ENCODE assay signal across 21 mouse cellular contexts in the genomic region with DNA sequence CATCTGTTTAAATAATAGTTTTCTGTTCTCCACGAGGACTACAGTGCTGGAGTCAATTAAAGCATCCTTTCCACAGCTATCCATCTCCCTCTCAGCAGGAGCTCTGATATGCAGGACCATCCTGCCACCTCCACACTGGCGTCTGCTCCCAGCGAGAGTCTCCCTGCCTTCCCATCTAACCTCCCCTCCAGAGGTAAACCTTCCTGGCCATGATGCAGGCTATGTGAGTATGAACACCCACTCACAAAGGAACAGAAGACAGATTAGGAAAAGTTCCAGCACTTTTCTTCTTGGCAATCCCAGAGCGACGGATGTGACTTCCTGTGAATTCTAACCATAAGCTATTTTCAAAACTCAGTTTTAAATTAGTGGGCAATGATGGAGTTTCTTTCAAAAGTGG.
DNase-seq lines count a peak whose midpoint lies in the region; ATAC-seq and TF ChIP-seq lines count a peak whose summit lies in the region.
"Had no signal": no experiment of that assay in that cellular context is flagged by ENCODE, and none has a peak within 500 bp of the region (broad histone marks: within the 10 kb centered on the region; RNA-seq: fewer than 3 reads in every experiment).

No protein-coding gene starts in this region.

- peak; percentile 38; the same call in 1 of the 2 replicates for ATAC-seq in hindbrain, embryonic 15.5 days (ENCODE audit: low FRiP score, low read depth)
- no peak for ATAC-seq in hindbrain, embryonic 14.5 days (ENCODE audit: low FRiP score)
- ATAC-seq: forebrain, embryonic 14.5 days; liver, postnatal 0 days; midbrain, embryonic 13.5 days had no signal

- H3K4me1 ChIP-seq in hindbrain, embryonic 15.5 days (replicated peaks): no peaks in the 10 kb centered on the region
- H3K4me1 ChIP-seq in hindbrain, embryonic 14.5 days (replicated peaks; ENCODE audit: control insufficient read depth, insufficient read depth, low read length): no peaks in the 10 kb centered on the region
- no peaks in the 10 kb centered on the region for H3K4me1 ChIP-seq in thymus, adult 2 months (replicated peaks; ENCODE audit: control insufficient read depth, insufficient read depth, low read length)
- H3K4me1 ChIP-seq: limb, embryonic 15.5 days; midbrain, embryonic 13.5 days; neural tube, embryonic 13.5 days had no signal

- H3K9me3 ChIP-seq in hindbrain, embryonic 15.5 days: no peaks in the 10 kb centered on the region
- H3K9me3 ChIP-seq in hindbrain, embryonic 14.5 days (ENCODE audit: control insufficient read depth, low read length): 0 out of 2 replicates have a peak, but pooled peaks cover 3% of the 10 kb centered on the region
- H3K9me3 ChIP-seq: limb, embryonic 15.5 days; midbrain, embryonic 13.5 days; neural tube, embryonic 13.5 days had no signal

- no peak overlapping the region for H3K4me3 ChIP-seq in hindbrain, embryonic 15.5 days
- no peak overlapping the region for H3K4me3 ChIP-seq in hindbrain, embryonic 14.5 days (replicated peaks; ENCODE audit: low read length)
- H3K4me3 ChIP-seq in thymus, adult 2 months (ENCODE audit: control insufficient read depth, insufficient read depth, low read length): no peak overlapping the region
- H3K4me3 ChIP-seq: erythroblast, embryonic 14.5 days; limb, embryonic 15.5 days; midbrain, embryonic 13.5 days; neural tube, embryonic 13.5 days had no signal

- intact Hi-C loops in left cerebral cortex, postnatal 36 days (cut with DNase I): loop anchor here (10.0 kb wide), 2 partner anchors 121 to 189 kb away; no protein-coding TSS in a partner anchor

- H3K27ac ChIP-seq in hindbrain, embryonic 15.5 days (replicated peaks): no peak overlapping the region
- no peak overlapping the region for H3K27ac ChIP-seq in hindbrain, embryonic 14.5 days
- H3K27ac ChIP-seq in thymus, adult 2 months (ENCODE audit: control insufficient read depth, insufficient read depth, low read length): no peak overlapping the region
- H3K27ac ChIP-seq: limb, embryonic 15.5 days; midbrain, embryonic 13.5 days; neural tube, embryonic 13.5 days; stomach, postnatal 0 days had no signal

- H3K9ac ChIP-seq in hindbrain, embryonic 15.5 days: no peak overlapping the region
- H3K9ac ChIP-seq in hindbrain, embryonic 14.5 days: no peak overlapping the region
- H3K9ac ChIP-seq: limb, embryonic 15.5 days; liver, postnatal 0 days; midbrain, embryonic 13.5 days; neural tube, embryonic 13.5 days had no signal

- TF ChIP-seq CTCF in thymus, adult 2 months (IDR thresholded peaks at IDR 0.05; ENCODE audit: borderline replicate concordance, control insufficient read depth, extremely low read depth, insufficient read depth, low read length, poor library complexity): no peak

- no peak for DNase-seq in hindbrain, embryonic 14.5 days (ENCODE audit: low spot score)
- peak; percentile 19 to 57 for DNase-seq in layer of hippocampus, adult 18-20 months (ENCODE audit: low spot score in 2 of 2)
- DNase-seq in layer of hippocampus, postnatal 25 days (ENCODE audit: extremely low spot score in 1 of 2, low spot score in 1 of 2): peak; percentile 7 to 9
- DNase-seq in left cerebral cortex, postnatal 36 days (ENCODE audit: low spot score in 2 of 2): peak; percentile 21 to 56
- DNase-seq in adrenal gland, adult (ENCODE audit: inconsistent age in 2 of 2, low spot score in 1 of 2): no peak
- DNase-seq in thymus, adult 2 months: no peak
- no peak for DNase-seq in kidney, postnatal 14 days
- DNase-seq: B cell, adult 2 months; gastrocnemius, postnatal 10 days; heart, adult 18-20 months; kidney, adult 11 months; liver, postnatal 0 days; lung, postnatal 10 days; thymus, postnatal 14 days had no signal

- no peaks in the 10 kb centered on the region for H3K27me3 ChIP-seq in hindbrain, embryonic 15.5 days
- H3K27me3 ChIP-seq in hindbrain, embryonic 14.5 days (ENCODE audit: control insufficient read depth, insufficient read depth, low read length): no peaks in the 10 kb centered on the region
- H3K27me3 ChIP-seq in thymus, adult 2 months (ENCODE audit: control insufficient read depth, insufficient read depth, low read length): no peaks in the 10 kb centered on the region
- H3K27me3 ChIP-seq: limb, embryonic 15.5 days; midbrain, embryonic 13.5 days; neural tube, embryonic 13.5 days had no signal

- 50% methylated on average over 5 of the region's 5 CpGs for WGBS in hindbrain, embryonic 15.5 days
- 61% methylated on average over 5 of the region's 5 CpGs for WGBS in hindbrain, embryonic 14.5 days
- WGBS in thymus, adult 2 months: 75% methylated on average over 5 of the region's 5 CpGs

- no peak for TF ChIP-seq POLR2A in thymus, adult 2 months (IDR thresholded peaks at IDR 0.05; ENCODE audit: control insufficient read depth, extremely low read depth, insufficient read depth, low read length, poor library complexity)

- H3K4me2 ChIP-seq in hindbrain, embryonic 15.5 days: no peak overlapping the region
- no peak overlapping the region for H3K4me2 ChIP-seq in hindbrain, embryonic 14.5 days (replicated peaks)
- H3K4me2 ChIP-seq: limb, embryonic 15.5 days; midbrain, embryonic 13.5 days; neural tube, embryonic 13.5 days had no signal

- no peaks in the 10 kb centered on the region for H3K36me3 ChIP-seq in hindbrain, embryonic 15.5 days
- H3K36me3 ChIP-seq in hindbrain, embryonic 14.5 days (replicated peaks; ENCODE audit: control insufficient read depth, insufficient read depth): no peaks in the 10 kb centered on the region
- H3K36me3 ChIP-seq in thymus, adult 2 months (ENCODE audit: control insufficient read depth, insufficient read depth, low read length): no peaks in the 10 kb centered on the region
- H3K36me3 ChIP-seq: limb, embryonic 15.5 days; midbrain, embryonic 13.5 days; neural tube, embryonic 13.5 days had no signal

Comparison
In these comparisons a context has a peak if more than half of its experiments do, and no peak if none do; other contexts are left out.
1. DNase-seq: peak in layer of hippocampus, adult 18-20 months (2 of 2), layer of hippocampus, postnatal 25 days (2 of 2) and left cerebral cortex, postnatal 36 days (2 of 2); none in hindbrain, embryonic 14.5 days (single experiment), adrenal gland, adult (0 of 2), thymus, adult 2 months (single experiment) and kidney, postnatal 14 days (single experiment).